Mouse (Mus musculus) hindbrain, postnatal 0 days (tissue): ENCODE measurements around the gene Plpp7. TPM values are rescaled to one million over a fixed set of nuclear protein-coding genes. Genes with fewer than 3 reads are reported as not detected.

ENCODE experiments used
- ATAC-seq: fragments of 200-750 bp; cut with Nextera tagmentation; 2 replicates; pipeline ENCODE4 v1.8.0; 2017; ENCODE audit warnings: mild to moderate bottlenecking, moderate TSS enrichment, moderate library complexity
- DNase-seq: peaks from one replicate; pipeline ENCODE4 v3.0.0-alpha.2; 2015; ENCODE audit warnings: low spot score
- H3K27ac ChIP-seq: fragments of 300-500 bp; sonication (generic); 2 replicates; pipeline ENCODE4 v1.5.1; 2014; ENCODE audit warnings: mild to moderate bottlenecking
- H3K27me3 ChIP-seq: fragments of 300-500 bp; sonication (generic); 2 replicates; pipeline ENCODE4 v1.6.1; 2014; ENCODE audit warnings: low read length, mixed read lengths; ENCODE audit not compliant: insufficient read depth
- H3K36me3 ChIP-seq: fragments of 300-500 bp; sonication (generic); 2 replicates; pipeline ENCODE4 v1.6.1; 2014; ENCODE audit warnings: low read length, mixed read lengths; ENCODE audit not compliant: insufficient read depth
- H3K4me1 ChIP-seq: fragments of 300-500 bp; sonication (generic); 2 replicates; pipeline ENCODE4 v1.6.1; 2014; ENCODE audit warnings: antibody characterized with exemption, low read length, mixed read lengths; ENCODE audit not compliant: insufficient read depth
- H3K4me2 ChIP-seq: fragments of 300-500 bp; sonication (generic); 2 replicates; pipeline ENCODE4 v1.6.1; 2014; ENCODE audit warnings: low read depth, mild to moderate bottlenecking, low read length, moderate library complexity, mixed read lengths
- H3K4me3 ChIP-seq: fragments of 300-500 bp; sonication (generic); 2 replicates; pipeline ENCODE4 v1.5.1; 2014; ENCODE audit warnings: low read length
- H3K9ac ChIP-seq: fragments of 300-500 bp; sonication (generic); replicated peaks from 2 replicates; pipeline ENCODE4 v1.6.1; 2014; ENCODE audit warnings: mild to moderate bottlenecking, low read length, moderate library complexity, mixed read lengths
- H3K9me3 ChIP-seq: fragments of 300-500 bp; sonication (generic); 2 replicates; pipeline ENCODE4 v1.6.1; 2016; ENCODE audit warnings: low read length, mixed read lengths
- CTCF ChIP-seq: IDR thresholded peaks from 2 replicates; pipeline ENCODE4 v1.5.1; 2016; ENCODE audit warnings: antibody characterized with exemption, control low read depth, low read depth
- WGBS: fragments of 180-500 bp; shearing (Covaris S2); extraction: QIAGEN DNeasy Blood & Tissue Kit; methylation state at CpG from one replicate; pipeline ENCODE4 v1.1.7; 2014; 5-methylcytosine and 5-hydroxymethylcytosine counted together
- polyA plus RNA-seq: library from polyadenylated mRNA; unstranded; fragments of >200 nt; fragmentation: Nextera tagmentation; extraction: Ambion mirVana; gene quantifications from 2 replicates; pipeline ENCODE4 v1.2.1, GENCODE M21; 2015
- total RNA-seq: library from RNA; depleted of rRNA; stranded (reverse); fragments of >200 nt; gene quantifications from 2 replicates; pipeline ENCODE4 v1.2.3, GENCODE M21; 2014

Gene Plpp7
- total and polyA plus RNA-seq, 2 experiments from 2014 or later, result 28.3 to 50.5 TPM

GRCm38 (mm10) chr2:32134039-32134438 lies 38.7 kb downstream of the Plpp7 start:
- Histone ChIP-seq H3K36me3 (no peaks in the 10 kb centered on the region), H3K9ac (no peak overlapping the region), H3K4me2 (no peak overlapping the region), H3K9me3 (no peaks in the 10 kb centered on the region), H3K4me3 (no peak overlapping the region), H3K27ac (no peak overlapping the region), H3K4me1 (no peaks in the 10 kb centered on the region), H3K27me3 (no peaks in the 10 kb centered on the region)
- peak; percentile 93 for TF ChIP-seq CTCF
- no peak for ATAC-seq
- DNase-seq, result peak; percentile 89
- whole genome bisulfite sequencing, result 2% methylated on average over 2 of the region's 2 CpGs

DNA sequence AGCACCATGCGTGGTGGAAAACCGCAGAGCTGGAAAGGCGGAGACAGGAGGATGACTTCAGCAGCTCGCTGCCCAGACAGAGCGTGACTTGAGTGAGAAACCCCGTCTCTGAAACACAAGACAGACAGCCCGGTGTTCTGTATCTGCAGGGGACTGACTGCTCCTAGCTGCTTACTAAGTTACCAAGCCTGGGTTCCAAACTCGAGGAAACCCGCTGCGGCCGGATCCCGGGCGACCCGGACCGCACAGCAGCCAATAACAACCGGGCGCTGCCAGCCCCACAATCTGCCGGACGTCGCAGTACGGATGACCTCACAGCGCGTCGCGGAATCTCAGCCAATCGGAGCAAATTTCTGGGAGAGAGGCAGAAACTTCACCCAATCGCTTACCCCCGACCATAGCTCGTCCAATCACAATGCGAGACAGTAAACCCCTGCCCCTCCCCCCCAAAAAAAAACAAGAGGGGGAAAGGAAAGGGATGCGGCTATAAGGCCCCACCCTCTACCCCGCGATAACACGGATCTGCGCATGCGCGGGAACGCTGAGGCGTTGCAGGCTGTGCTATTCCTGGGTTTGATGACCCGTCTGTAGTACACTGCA lies 42.4 kb downstream of the Plpp7 start:
- ATAC-seq (peak; percentile 97), DNase-seq (peak; percentile 99)
- Histone ChIP-seq H3K9ac (peak overlapping the region; percentile 70), H3K36me3 (no peaks in the 10 kb centered on the region), H3K9me3 (no peaks in the 10 kb centered on the region), H3K27ac (peak overlapping the region; percentile 93), H3K4me3 (peak overlapping the region; percentile 58), H3K27me3 (no peaks in the 10 kb centered on the region), H3K4me2 (peak overlapping the region; percentile 84), H3K4me1 (no peaks in the 10 kb centered on the region)
- WGBS, result 0% methylated on average over 40 of the region's 40 CpGs
- no peak for TF ChIP-seq CTCF

DNA sequence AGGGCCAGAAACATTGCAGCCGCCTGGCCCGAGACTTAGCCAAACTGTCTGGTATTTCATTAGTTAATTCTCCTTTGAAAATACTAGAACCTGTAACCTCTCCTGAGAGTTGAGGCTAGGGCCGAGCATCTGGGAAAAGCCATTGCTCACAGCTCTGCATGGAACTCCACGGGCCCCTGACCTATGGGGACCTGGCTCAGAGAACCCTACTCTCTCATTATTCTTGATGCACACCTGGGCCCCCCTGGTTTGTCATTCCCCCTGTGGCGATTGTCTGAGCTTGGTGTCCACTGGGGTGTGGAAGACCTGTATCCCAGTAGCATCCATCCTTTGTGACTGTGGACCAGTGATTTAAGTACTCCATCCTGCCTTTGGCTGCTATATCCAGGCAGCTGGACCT lies 44.0 kb downstream of the Plpp7 start:
- H3K27me3 ChIP-seq, result no peaks in the 10 kb centered on the region
- 74% methylated on average over 5 of the region's 5 CpGs for WGBS
- ATAC-seq, result no peak

DNA sequence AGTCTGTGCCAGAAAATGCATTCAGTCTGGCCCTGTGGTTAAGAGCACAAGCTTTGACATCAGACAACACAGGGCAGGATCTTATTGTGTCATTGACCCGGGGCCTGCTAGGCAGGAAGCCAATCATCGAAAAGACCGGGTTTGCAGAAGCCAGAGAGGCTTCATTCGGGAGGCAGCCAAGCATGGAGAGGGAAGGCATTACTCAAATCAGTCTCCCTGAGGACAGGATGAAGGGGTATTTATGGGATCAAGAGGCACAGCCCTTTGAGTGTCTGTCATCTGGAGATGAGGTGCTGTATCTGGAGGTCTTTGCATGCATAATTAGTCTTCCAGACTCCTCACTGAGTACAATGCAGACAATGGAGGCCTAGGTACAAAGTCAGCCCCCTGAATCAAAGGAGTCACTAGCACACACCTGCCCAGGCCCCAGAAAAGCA lies 45.2 kb downstream of the Plpp7 start:
- Histone ChIP-seq H3K4me3 (no peak overlapping the region), H3K36me3 (no peaks in the 10 kb centered on the region), H3K27ac (no peak overlapping the region), H3K27me3 (no peaks in the 10 kb centered on the region), H3K4me1 (no peaks in the 10 kb centered on the region), H3K4me2 (no peak overlapping the region), H3K9ac (no peak overlapping the region), H3K9me3 (no peaks in the 10 kb centered on the region)
- TF ChIP-seq CTCF, result no peak
- DNase-seq, result no peak
- no peak for ATAC-seq
- 9% methylated on average over 4 of the region's 4 CpGs for WGBS

More for the DNA sequence above, 44.0 kb downstream of the Plpp7 start:
- no peaks in the 10 kb centered on the region for H3K4me1 ChIP-seq
- no peak for DNase-seq
- no peaks in the 10 kb centered on the region for H3K36me3 ChIP-seq
- no peak overlapping the region for H3K27ac ChIP-seq
- H3K4me2 ChIP-seq, result no peak overlapping the region
- TF ChIP-seq CTCF, result no peak
- no peak overlapping the region for H3K4me3 ChIP-seq
- no peaks in the 10 kb centered on the region for H3K9me3 ChIP-seq
- no peak overlapping the region for H3K9ac ChIP-seq

DNA sequence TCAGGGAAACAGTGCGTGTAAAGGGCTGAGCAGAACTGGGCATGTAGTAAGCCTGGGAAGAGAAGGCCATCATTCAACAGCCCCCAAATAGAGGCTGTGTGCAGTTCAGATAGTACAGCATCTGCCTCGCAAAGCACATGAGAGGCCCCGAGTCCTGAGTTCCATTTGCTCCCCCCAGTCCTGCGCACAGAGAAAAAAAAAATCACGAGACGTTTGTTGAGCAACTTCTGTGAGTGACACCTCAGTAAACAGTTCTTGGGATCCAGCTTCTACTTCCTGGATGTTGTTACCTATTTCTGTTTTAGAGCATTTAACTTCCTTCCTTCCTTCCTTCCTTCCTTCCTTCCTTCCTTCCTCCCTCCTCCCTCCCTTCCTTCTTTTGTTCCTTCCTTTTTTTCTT lies 46.3 kb downstream of the Plpp7 start:
- TF ChIP-seq CTCF, result no peak
- no peaks in the 10 kb centered on the region for H3K4me1 ChIP-seq
- no peak overlapping the region for H3K9ac ChIP-seq
- no peaks in the 10 kb centered on the region for H3K27me3 ChIP-seq
- ATAC-seq (no peak), DNase-seq (no peak)
- WGBS, result 81% methylated on average over 6 of the region's 6 CpGs
- no peak overlapping the region for H3K27ac ChIP-seq
- H3K9me3 ChIP-seq, result no peaks in the 10 kb centered on the region
- H3K4me3 ChIP-seq, result no peak overlapping the region
- no peak overlapping the region for H3K4me2 ChIP-seq
- H3K36me3 ChIP-seq, result no peaks in the 10 kb centered on the region

- no peak for TF ChIP-seq CTCF
- Histone ChIP-seq H3K4me1 (no peaks in the 10 kb centered on the region), H3K9ac (no peak overlapping the region), H3K4me3 (no peak overlapping the region), H3K36me3 (no peaks in the 10 kb centered on the region), H3K9me3 (no peaks in the 10 kb centered on the region), H3K4me2 (no peak overlapping the region), H3K27ac (no peak overlapping the region), H3K27me3 (no peaks in the 10 kb centered on the region)
- DNase-seq (no peak), ATAC-seq (no peak)
- 55% methylated on average over 6 of the region's 6 CpGs for WGBS
Observed at GRCm38 (mm10) chr2:32142368-32142767, 47.0 kb downstream of the Plpp7 start.

DNA sequence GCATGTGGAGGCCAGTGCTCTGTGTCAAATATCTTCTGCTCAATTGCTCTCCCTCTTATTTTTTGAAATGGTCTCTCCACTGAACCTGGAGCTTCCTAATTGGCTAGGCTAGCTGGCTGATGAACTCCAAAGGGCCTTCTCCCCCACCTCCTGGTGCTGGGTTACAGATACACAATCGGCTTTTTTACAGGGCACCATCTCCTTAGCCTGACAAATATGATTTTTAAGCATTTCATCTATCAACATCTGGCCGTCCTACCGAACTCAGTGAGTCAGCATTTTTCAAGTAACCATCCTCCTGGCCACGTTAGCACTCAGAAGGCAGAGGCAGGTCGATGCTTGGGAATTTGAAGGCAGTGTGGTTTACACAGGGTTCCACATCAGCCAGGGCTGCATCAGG lies 49.3 kb downstream of the Plpp7 start:
- 86% methylated on average over 5 of the region's 5 CpGs for WGBS
- no peak for DNase-seq
- TF ChIP-seq CTCF, result no peak
- H3K27me3 ChIP-seq, result no peaks in the 10 kb centered on the region
- no peak overlapping the region for H3K27ac ChIP-seq
- no peak overlapping the region for H3K4me2 ChIP-seq
- ATAC-seq, result no peak
- no peaks in the 10 kb centered on the region for H3K4me1 ChIP-seq
- no peaks in the 10 kb centered on the region for H3K36me3 ChIP-seq
- no peaks in the 10 kb centered on the region for H3K9me3 ChIP-seq
- no peak overlapping the region for H3K9ac ChIP-seq
- H3K4me3 ChIP-seq, result no peak overlapping the region
